ENCODE assay signal across 26 mouse cellular contexts in genomic region chr3:82952173-82952962, GRCm38 (mm10). TPM values are rescaled to one million over a fixed set of nuclear protein-coding genes. Genes with fewer than 3 reads are reported as not detected.
DNase-seq lines count a peak whose midpoint lies in the region; ATAC-seq lines count a peak whose summit lies in the region.
"Had no signal": no experiment of that assay in that cellular context is flagged by ENCODE, and none has a peak within 500 bp of the region (broad histone marks: within the 10 kb centered on the region; RNA-seq: fewer than 3 reads in every experiment).

No protein-coding gene starts in this region.

- H3K9me3 ChIP-seq in stomach, embryonic 15.5 days, result no peaks in the 10 kb centered on the region
- H3K9me3 ChIP-seq: forebrain, embryonic 12.5 days; heart, embryonic 13.5 days; hindbrain, embryonic 10.5 days; hindbrain, embryonic 15.5 days; intestine, embryonic 15.5 days; limb, embryonic 10.5 days; limb, embryonic 15.5 days; midbrain, embryonic 13.5 days; neural tube, embryonic 13.5 days had no signal

- no peak overlapping the region for H3K9ac ChIP-seq in stomach, embryonic 15.5 days
- H3K9ac ChIP-seq: forebrain, embryonic 12.5 days; forebrain, postnatal 0 days; heart, embryonic 13.5 days; hindbrain, embryonic 15.5 days; intestine, embryonic 15.5 days; limb, embryonic 15.5 days; midbrain, embryonic 13.5 days; neural tube, embryonic 13.5 days had no signal

- no peaks in the 10 kb centered on the region; the same call in 1 of the 2 replicates for H3K4me1 ChIP-seq in stomach, embryonic 15.5 days
- H3K4me1 ChIP-seq: forebrain, embryonic 12.5 days; heart, embryonic 13.5 days; hindbrain, embryonic 10.5 days; hindbrain, embryonic 15.5 days; limb, embryonic 10.5 days; limb, embryonic 15.5 days; midbrain, embryonic 13.5 days; neural tube, embryonic 13.5 days had no signal

- H3K36me3 ChIP-seq in stomach, embryonic 15.5 days, result no peaks in the 10 kb centered on the region
- H3K36me3 ChIP-seq: forebrain, embryonic 12.5 days; heart, embryonic 13.5 days; hindbrain, embryonic 10.5 days; hindbrain, embryonic 15.5 days; intestine, embryonic 15.5 days; limb, embryonic 10.5 days; limb, embryonic 15.5 days; midbrain, embryonic 13.5 days; neural tube, embryonic 13.5 days had no signal

- no peak overlapping the region for H3K4me3 ChIP-seq in stomach, embryonic 15.5 days (replicated peaks)
- H3K4me3 ChIP-seq: forebrain, embryonic 12.5 days; heart, embryonic 13.5 days; hindbrain, embryonic 10.5 days; hindbrain, embryonic 15.5 days; intestine, embryonic 15.5 days; limb, embryonic 10.5 days; limb, embryonic 15.5 days; midbrain, embryonic 13.5 days; neural tube, embryonic 13.5 days had no signal

- peak; percentile 14; the same call in 1 of the 2 replicates for ATAC-seq in stomach, embryonic 15.5 days (ENCODE audit: insufficient read depth, low FRiP score, low read depth)
- ATAC-seq: forebrain, postnatal 0 days; intestine, embryonic 15.5 days; midbrain, embryonic 13.5 days had no signal

- peak; percentile 8 for DNase-seq in kidney, adult 18-20 months
- no peak for DNase-seq in kidney, postnatal 4 days
- peak; percentile 18 for DNase-seq in lung, postnatal 36 days
- DNase-seq in lung, postnatal 10 days, result no peak
- no peak for DNase-seq in embryo, embryonic 10 days (ENCODE audit: low spot score)
- no peak for DNase-seq in cerebellum, postnatal 10 days
- DNase-seq: adrenal gland, adult 8-10 months; cerebellum, adult 11 months; cerebellum, adult 9-10 months; forebrain, postnatal 0 days; layer of hippocampus, adult 9-11 months; thymus, adult 2 months; thymus, postnatal 36 days had no signal

- no peak overlapping the region for H3K27ac ChIP-seq in stomach, embryonic 15.5 days
- H3K27ac ChIP-seq: forebrain, embryonic 12.5 days; heart, embryonic 13.5 days; hindbrain, embryonic 10.5 days; hindbrain, embryonic 15.5 days; kidney, postnatal 0 days; limb, embryonic 10.5 days; limb, embryonic 15.5 days; macrophage; midbrain, embryonic 13.5 days; neural tube, embryonic 13.5 days had no signal

- H3K4me2 ChIP-seq in stomach, embryonic 15.5 days, result no peak overlapping the region
- H3K4me2 ChIP-seq: forebrain, embryonic 12.5 days; heart, embryonic 13.5 days; hindbrain, embryonic 15.5 days; intestine, embryonic 15.5 days; limb, embryonic 15.5 days; midbrain, embryonic 13.5 days; neural tube, embryonic 13.5 days had no signal

- 81% methylated on average over 4 of the region's 4 CpGs for WGBS in stomach, embryonic 15.5 days

- no peaks in the 10 kb centered on the region for H3K27me3 ChIP-seq in stomach, embryonic 15.5 days (replicated peaks)
- H3K27me3 ChIP-seq: forebrain, embryonic 12.5 days; heart, embryonic 13.5 days; hindbrain, embryonic 15.5 days; intestine, embryonic 15.5 days; limb, embryonic 15.5 days; midbrain, embryonic 13.5 days; neural tube, embryonic 13.5 days had no signal

RNA-seq across cellular contexts. Expression of gene Lrat, which starts 48.6 kb away (rescaled TPM):
- 2.8 and 2.9 TPM in 2 replicates for polyA plus RNA-seq in stomach, embryonic 15.5 days (2015; fragmentation: Nextera tagmentation; extraction: Ambion mirVana)
- polyA plus RNA-seq: forebrain, embryonic 12.5 days; hindbrain, embryonic 10.5 days; limb, embryonic 10.5 days; macrophage had no signal

RNA-seq across cellular contexts. Expression of gene Fgg, which starts 55.2 kb away (rescaled TPM):
- 12.7 and 40.6 TPM in 2 replicates for polyA plus RNA-seq in stomach, embryonic 15.5 days (2015; fragmentation: Nextera tagmentation; extraction: Ambion mirVana)
- polyA plus RNA-seq: forebrain, embryonic 12.5 days; forebrain, postnatal 0 days; hindbrain, embryonic 10.5 days; macrophage; neural tube, embryonic 13.5 days; small intestine, adult 2 months had no signal

Comparison
In these comparisons a context has a peak if more than half of its experiments do, and no peak if none do; other contexts are left out.
1. DNase-seq: peak in kidney, adult 18-20 months (single experiment) and lung, postnatal 36 days (single experiment); none in kidney, postnatal 4 days (0 of 2), lung, postnatal 10 days (single experiment), embryo, embryonic 10 days (single experiment) and cerebellum, postnatal 10 days (0 of 2).